Mouse (Mus musculus): ENCODE results near the gene Eral1.

DNA sequence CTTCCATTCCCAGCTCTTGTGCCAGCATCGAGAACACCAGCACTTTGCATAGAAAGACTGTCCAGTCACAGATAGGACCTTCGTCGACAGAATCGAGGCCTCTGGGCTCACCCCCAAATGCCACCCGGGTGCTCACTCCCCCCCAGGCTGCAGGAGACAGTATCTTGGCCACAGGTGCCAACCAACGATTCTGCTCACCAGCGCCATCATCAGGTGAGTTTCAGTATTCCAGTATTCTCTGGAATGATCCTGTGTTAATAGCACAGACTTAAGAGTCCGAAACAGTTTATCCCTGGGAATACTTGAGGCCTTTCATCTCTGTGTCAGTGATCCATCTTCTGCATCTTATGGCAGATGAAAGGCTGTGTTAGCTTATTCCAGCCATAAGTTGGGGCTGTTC is 56.6 kb downstream of the Eral1 start:
- TF ChIP-seq POLR2A (IDR thresholded peaks at IDR 0.05; ENCODE audit: insufficient read depth, low read depth, low read length) = no peak
- TF ChIP-seq CTCF (IDR thresholded peaks at IDR 0.05; ENCODE audit: insufficient read depth, low read depth, low read length) = no peak

Measured in olfactory bulb, adult 2 months (tissue).